Mouse (Mus musculus): ENCODE measurements at regions not wholly inside any gene's neighbourhood (a gene's known extent, or its start where the extent isn't known, plus 50 kb on each side); places are given as distances from the start of the nearest gene placed in this dataset.

- no peaks in the 10 kb centered on the region; the same call in 1 of the 2 replicates for H3K27me3 ChIP-seq (ENCODE audit: control insufficient read depth, insufficient read depth, low read length)
- no peak for DNase-seq
- H3K4me1 ChIP-seq (ENCODE audit: control insufficient read depth, insufficient read depth, low read length), result no peaks in the 10 kb centered on the region
- no peak overlapping the region for H3K4me3 ChIP-seq (replicated peaks; ENCODE audit: insufficient read depth, low read depth, low read length)
- WGBS, result 49% methylated on average over 5 of the region's 5 CpGs
- TF ChIP-seq CTCF (IDR thresholded peaks at IDR 0.05; ENCODE audit: borderline replicate concordance, insufficient read depth, low read depth, low read length) (no peak), POLR2A (IDR thresholded peaks at IDR 0.05; ENCODE audit: borderline replicate concordance, insufficient read depth, low read length) (no peak)
- H3K27ac ChIP-seq (ENCODE audit: insufficient read depth, low read length), result no peak overlapping the region
Observed at GRCm38 (mm10) chr14:104649980-104650379, 127.5 kb upstream of the Rnf219 start.

DNA sequence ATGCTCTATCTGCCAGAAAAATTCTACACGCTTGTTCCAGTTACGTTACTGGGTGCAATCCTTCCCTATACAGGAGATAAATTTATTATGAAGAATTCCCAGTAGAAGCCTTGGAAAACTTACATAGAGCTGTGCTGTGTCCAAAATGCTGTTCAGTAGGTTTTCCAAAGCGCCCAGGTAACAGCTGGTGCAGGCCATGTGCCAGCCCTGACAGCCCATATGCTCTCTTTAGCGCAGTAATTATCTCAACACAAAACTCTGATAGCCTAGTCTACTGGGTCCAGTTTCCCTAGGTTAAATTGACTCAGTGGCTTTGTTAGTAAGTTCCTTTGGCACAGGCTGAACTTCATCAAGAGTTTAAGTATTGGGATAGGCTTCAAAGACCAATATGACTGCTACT lies 122.2 kb upstream of the Rnf219 start:
- peak; percentile 25 to 28 for DNase-seq
- WGBS, result 18% methylated on average over 4 of the region's 4 CpGs
- no peaks in the 10 kb centered on the region for H3K27me3 ChIP-seq (ENCODE audit: control insufficient read depth, insufficient read depth, low read length)
- H3K4me1 ChIP-seq (ENCODE audit: control insufficient read depth, insufficient read depth, low read length), result peaks cover 3% of the 10 kb centered on the region; the same call in 1 of the 2 replicates
- TF ChIP-seq POLR2A (IDR thresholded peaks at IDR 0.05; ENCODE audit: borderline replicate concordance, insufficient read depth, low read length), result no peak
- TF ChIP-seq CTCF (IDR thresholded peaks at IDR 0.05; ENCODE audit: borderline replicate concordance, insufficient read depth, low read depth, low read length), result no peak
- no peak overlapping the region for H3K27ac ChIP-seq (ENCODE audit: insufficient read depth, low read length)
- H3K4me3 ChIP-seq (replicated peaks; ENCODE audit: insufficient read depth, low read depth, low read length), result no peak overlapping the region

DNA sequence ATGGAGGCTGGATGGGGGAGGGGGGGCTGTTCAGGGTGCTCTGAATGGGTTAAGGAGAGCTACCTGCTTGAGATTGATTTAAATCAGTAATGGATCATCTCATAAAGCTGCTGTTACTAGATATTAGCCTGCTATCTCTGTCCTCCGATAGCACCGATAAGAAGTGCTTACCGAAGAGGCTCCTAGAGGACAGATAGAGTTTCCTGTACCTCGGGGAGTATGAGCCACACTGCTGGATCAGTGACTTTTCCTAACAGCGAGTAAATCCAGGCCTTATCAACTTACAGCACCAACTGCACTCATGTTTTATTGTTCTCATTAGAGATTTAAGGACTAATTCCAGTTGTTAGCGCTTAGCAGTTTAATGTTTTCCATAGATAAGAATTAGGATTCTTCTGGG lies 120.3 kb upstream of the Rnf219 start:
- H3K27ac ChIP-seq (ENCODE audit: insufficient read depth, low read length), result no peak overlapping the region
- H3K4me3 ChIP-seq (replicated peaks; ENCODE audit: insufficient read depth, low read depth, low read length), result no peak overlapping the region
- H3K27me3 ChIP-seq (ENCODE audit: control insufficient read depth, insufficient read depth, low read length), result no peaks in the 10 kb centered on the region
- no peak for TF ChIP-seq CTCF (IDR thresholded peaks at IDR 0.05; ENCODE audit: borderline replicate concordance, insufficient read depth, low read depth, low read length)
- no peak for TF ChIP-seq POLR2A (IDR thresholded peaks at IDR 0.05; ENCODE audit: borderline replicate concordance, insufficient read depth, low read length)
- WGBS, result 90% methylated on average over 6 of the region's 6 CpGs
- no peak for DNase-seq
- peaks cover 3% of the 10 kb centered on the region; the same call in 1 of the 2 replicates for H3K4me1 ChIP-seq (ENCODE audit: control insufficient read depth, insufficient read depth, low read length)

GRCm38 (mm10) chr14:104639300-104639699 lies 116.9 kb upstream of the Rnf219 start:
- H3K4me1 ChIP-seq (ENCODE audit: control insufficient read depth, insufficient read depth, low read length), result peaks cover 3% of the 10 kb centered on the region; the same call in 1 of the 2 replicates
- 92% methylated on average over 7 of the region's 7 CpGs for WGBS
- no peak for TF ChIP-seq POLR2A (IDR thresholded peaks at IDR 0.05; ENCODE audit: borderline replicate concordance, insufficient read depth, low read length)
- no peak for TF ChIP-seq CTCF (IDR thresholded peaks at IDR 0.05; ENCODE audit: borderline replicate concordance, insufficient read depth, low read depth, low read length)
- no peak overlapping the region for H3K4me3 ChIP-seq (replicated peaks; ENCODE audit: insufficient read depth, low read depth, low read length)
- no peaks in the 10 kb centered on the region for H3K27me3 ChIP-seq (ENCODE audit: control insufficient read depth, insufficient read depth, low read length)
- no peak for DNase-seq
- no peak overlapping the region for H3K27ac ChIP-seq (ENCODE audit: insufficient read depth, low read length)

- Histone ChIP-seq H3K4me1 (ENCODE audit: control insufficient read depth, insufficient read depth, low read length) (no peaks in the 10 kb centered on the region), H3K27ac (ENCODE audit: insufficient read depth, low read length) (no peak overlapping the region), H3K27me3 (ENCODE audit: control insufficient read depth, insufficient read depth, low read length) (no peaks in the 10 kb centered on the region), H3K4me3 (replicated peaks; ENCODE audit: insufficient read depth, low read depth, low read length) (no peak overlapping the region)
- TF ChIP-seq POLR2A (IDR thresholded peaks at IDR 0.05; ENCODE audit: borderline replicate concordance, insufficient read depth, low read length) (no peak), CTCF (IDR thresholded peaks at IDR 0.05; ENCODE audit: borderline replicate concordance, insufficient read depth, low read depth, low read length) (no peak)
- WGBS, result 41% methylated on average over 3 of the region's 3 CpGs
- no peak for DNase-seq
Observed at GRCm38 (mm10) chr14:104611467-104611866, 89.0 kb upstream of the Rnf219 start.

DNA sequence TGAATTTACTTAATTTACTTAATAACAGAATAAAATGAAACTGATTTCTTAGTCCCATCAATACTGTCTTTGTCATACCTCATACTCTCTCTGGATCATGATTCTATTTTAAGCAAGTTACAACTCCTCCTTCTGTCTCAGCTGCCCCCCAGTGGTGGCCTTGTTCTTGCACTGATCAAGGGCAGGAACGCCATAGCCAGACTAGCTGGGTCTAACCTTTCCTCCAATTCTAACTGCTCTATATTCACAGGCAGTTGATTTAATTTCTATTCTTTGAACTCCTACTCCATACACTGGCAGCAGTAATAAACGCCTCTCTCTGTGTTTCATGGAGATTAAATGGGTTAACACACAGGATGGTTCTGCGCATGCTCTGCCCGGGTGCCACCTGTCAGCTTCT lies 87.9 kb upstream of the Rnf219 start:
- WGBS, result 30% methylated on average over 4 of the region's 4 CpGs
- TF ChIP-seq POLR2A (IDR thresholded peaks at IDR 0.05; ENCODE audit: borderline replicate concordance, insufficient read depth, low read length) (no peak), CTCF (IDR thresholded peaks at IDR 0.05; ENCODE audit: borderline replicate concordance, insufficient read depth, low read depth, low read length) (peak; percentile 15; the same call in 1 of the 2 replicates)
- Histone ChIP-seq H3K4me1 (ENCODE audit: control insufficient read depth, insufficient read depth, low read length) (no peaks in the 10 kb centered on the region), H3K27ac (ENCODE audit: insufficient read depth, low read length) (no peak overlapping the region), H3K4me3 (replicated peaks; ENCODE audit: insufficient read depth, low read depth, low read length) (no peak overlapping the region), H3K27me3 (ENCODE audit: control insufficient read depth, insufficient read depth, low read length) (no peaks in the 10 kb centered on the region)
- no peak for DNase-seq

- Histone ChIP-seq H3K27me3 (ENCODE audit: control insufficient read depth, insufficient read depth, low read length) (no peaks in the 10 kb centered on the region), H3K27ac (ENCODE audit: insufficient read depth, low read length) (no peak overlapping the region), H3K4me1 (ENCODE audit: control insufficient read depth, insufficient read depth, low read length) (no peaks in the 10 kb centered on the region), H3K4me3 (replicated peaks; ENCODE audit: insufficient read depth, low read depth, low read length) (no peak overlapping the region)
- WGBS, result 87% methylated on average over 3 of the region's 3 CpGs
- TF ChIP-seq POLR2A (IDR thresholded peaks at IDR 0.05; ENCODE audit: borderline replicate concordance, insufficient read depth, low read length) (no peak), CTCF (IDR thresholded peaks at IDR 0.05; ENCODE audit: borderline replicate concordance, insufficient read depth, low read depth, low read length) (no peak)
- DNase-seq, result no peak
Observed at GRCm38 (mm10) chr14:104594851-104595250, 72.4 kb upstream of the Rnf219 start.

Measured in cerebellum, adult 2 months (tissue).